In the genomic region with DNA sequence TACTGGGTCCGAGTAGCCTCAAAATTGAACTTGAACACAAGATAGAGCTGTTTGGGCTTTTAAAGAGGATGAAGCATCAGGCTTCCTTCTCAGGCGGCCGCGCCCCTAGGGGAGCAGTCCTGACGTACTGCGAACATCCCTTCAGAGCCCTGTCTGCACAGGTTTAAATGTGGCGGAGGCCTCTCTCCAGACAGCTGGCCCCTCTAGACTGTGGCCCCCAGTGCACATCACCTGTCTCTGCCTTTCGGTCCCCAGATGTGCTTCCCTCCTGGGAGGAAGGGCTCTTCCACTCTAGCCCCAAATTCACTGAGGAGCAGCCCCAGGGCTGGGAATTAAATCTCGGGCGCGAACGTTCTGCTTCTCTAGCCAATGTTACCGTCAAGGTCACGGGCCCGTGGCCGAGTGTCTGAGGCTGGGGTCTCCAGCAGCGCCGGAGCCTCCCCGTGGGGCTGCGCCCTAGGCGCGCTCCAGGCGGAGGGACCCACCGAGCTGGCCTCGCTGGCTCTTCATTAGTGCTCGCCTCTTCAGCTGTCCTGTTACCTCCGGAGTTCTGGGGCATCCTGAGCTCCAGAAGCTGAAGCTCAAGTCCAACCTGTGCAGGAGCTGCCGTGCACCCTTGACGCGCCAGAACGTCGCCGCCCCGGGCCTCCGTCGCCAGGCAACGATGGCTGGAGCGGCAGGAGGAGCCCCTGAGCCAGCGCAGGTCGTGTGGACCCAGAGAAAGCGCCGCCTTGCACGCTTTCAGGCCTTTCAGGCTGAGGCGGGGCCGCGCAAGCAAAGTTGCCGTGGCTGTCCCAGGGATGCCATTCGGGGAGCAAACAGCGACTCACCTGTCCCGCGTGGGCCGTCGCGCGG, we compare ENCODE assay signal across 9 mouse cellular contexts. TPM values are rescaled to one million over a fixed set of nuclear protein-coding genes. Genes with fewer than 3 reads are reported as not detected.
DNase-seq lines count a peak whose midpoint lies in the region; ATAC-seq and TF ChIP-seq lines count a peak whose summit lies in the region.
"Had no signal": no experiment of that assay in that cellular context is flagged by ENCODE, and none has a peak within 500 bp of the region (broad histone marks: within the 10 kb centered on the region; RNA-seq: fewer than 3 reads in every experiment).

No protein-coding gene starts in this region.

- no peak overlapping the region for H3ac ChIP-seq in myocyte (ENCODE audit: control insufficient read depth, insufficient read length)

- no peaks in the 10 kb centered on the region for H3K79me2 ChIP-seq in myocyte (ENCODE audit: control insufficient read depth, insufficient read depth)

- no peak for DNase-seq in heart, adult 9 months (ENCODE audit: low spot score in 2 of 2)
- DNase-seq in cerebellum, adult 11-12 months = peak; percentile 75
- DNase-seq in kidney, postnatal 14 days = peak; percentile 43
- DNase-seq in thymus, postnatal 4 days = no peak
- no peak for DNase-seq in urinary bladder, adult 2 months (ENCODE audit: low spot score)

- peaks cover 72% of the 10 kb centered on the region for H3K27me3 ChIP-seq in heart, embryonic 12.5 days (replicated peaks)
- no peaks in the 10 kb centered on the region for H3K27me3 ChIP-seq in forebrain, embryonic 16.5 days (replicated peaks; ENCODE audit: control insufficient read depth, insufficient read depth, low read length)
- H3K27me3 ChIP-seq in myocyte (ENCODE audit: control insufficient read depth, insufficient read depth, insufficient read length) = peaks cover 25% of the 10 kb centered on the region

- H3K27ac ChIP-seq in heart, embryonic 12.5 days (ENCODE audit: poor library complexity, severe bottlenecking) = no peak overlapping the region; the same call in 1 of the 2 replicates
- peak overlapping the region; percentile 85 for H3K27ac ChIP-seq in forebrain, embryonic 16.5 days (ENCODE audit: low read length)
- H3K27ac ChIP-seq: macrophage had no signal

- peak overlapping the region; percentile 52 for H3K4me3 ChIP-seq in heart, embryonic 12.5 days
- peak overlapping the region; percentile 70 for H3K4me3 ChIP-seq in forebrain, embryonic 16.5 days (replicated peaks; ENCODE audit: low read length)
- H3K4me3 ChIP-seq in myocyte = no peak overlapping the region

- H3K4me1 ChIP-seq in heart, embryonic 12.5 days (replicated peaks) = peaks cover 5% of the 10 kb centered on the region
- peaks cover 19% of the 10 kb centered on the region for H3K4me1 ChIP-seq in forebrain, embryonic 16.5 days (replicated peaks; ENCODE audit: control insufficient read depth, insufficient read depth, low read length)

- H3K9ac ChIP-seq in heart, embryonic 12.5 days = peak overlapping the region; percentile 67
- H3K9ac ChIP-seq in forebrain, embryonic 16.5 days (replicated peaks; ENCODE audit: low read depth, low read length) = peak overlapping the region; percentile 76

- no peak for TF ChIP-seq POLR2A in myocyte (IDR thresholded peaks at IDR 0.05; ENCODE audit: insufficient read length, low read depth)

- peak overlapping the region; percentile 88 for H3K4me2 ChIP-seq in heart, embryonic 12.5 days
- H3K4me2 ChIP-seq in forebrain, embryonic 16.5 days (ENCODE audit: low read length) = peak overlapping the region; percentile 86
- H3K4me2 ChIP-seq in myocyte (ENCODE audit: low read depth) = peak overlapping the region; percentile 77

- H3K9me3 ChIP-seq in heart, embryonic 12.5 days (replicated peaks) = no peaks in the 10 kb centered on the region
- H3K9me3 ChIP-seq in forebrain, embryonic 16.5 days (ENCODE audit: control insufficient read depth, low read length) = no peaks in the 10 kb centered on the region

- 5% methylated on average over 55 of the region's 55 CpGs for WGBS in heart, embryonic 12.5 days
- 4% methylated on average over 55 of the region's 55 CpGs for WGBS in forebrain, embryonic 16.5 days

- ATAC-seq in heart, embryonic 12.5 days (ENCODE audit: insufficient number of reproducible peaks, low FRiP score) = peak; percentile 64
- peak; percentile 83 for ATAC-seq in forebrain, embryonic 16.5 days

- no peaks in the 10 kb centered on the region for H3K36me3 ChIP-seq in heart, embryonic 12.5 days
- no peaks in the 10 kb centered on the region for H3K36me3 ChIP-seq in forebrain, embryonic 16.5 days (ENCODE audit: control insufficient read depth, insufficient read depth)
- no peaks in the 10 kb centered on the region for H3K36me3 ChIP-seq in myocyte (ENCODE audit: control insufficient read depth, insufficient read depth)

TF ChIP-seq in myocyte, 11 proteins besides CTCF, POLR2A, EP300 and RAD21:
- TF ChIP-seq CEBPB (IDR thresholded peaks at IDR 0.05; ENCODE audit: insufficient read depth, poor library complexity, severe bottlenecking) (no peak), E2F4 (IDR thresholded peaks at IDR 0.05; ENCODE audit: insufficient read depth) (no peak), USF1 (IDR thresholded peaks at IDR 0.05; ENCODE audit: low read depth) (no peak), POLR2AphosphoS2 (IDR thresholded peaks at IDR 0.05; ENCODE audit: insufficient read length, low read depth) (no peak)

RNA-seq across cellular contexts. Expression of gene Slc6a17, which starts 0.8 kb away (rescaled TPM):
- 3.9 and 4.6 TPM in 2 replicates for polyA plus RNA-seq in heart, embryonic 12.5 days (2016; fragmentation: Nextera tagmentation; extraction: Ambion mirVana)
- 16.0 and 21.6 TPM in 2 replicates for polyA plus RNA-seq in forebrain, embryonic 16.5 days (2015; fragmentation: Nextera tagmentation; extraction: Ambion mirVana)
- 1.9 TPM for polyA plus RNA-seq in myocyte (2012; fragmentation: generic; extraction: Trizol)
- 15.9 and 21.1 TPM in 2 replicates for polyA plus RNA-seq in urinary bladder, adult 2 months (2012; rRNA removed)

RNA-seq across cellular contexts. Expression of gene Ubl4b, which starts 37.9 kb away (rescaled TPM):
- not detected in 2 replicates for polyA plus RNA-seq in heart, embryonic 12.5 days (2016; fragmentation: Nextera tagmentation; extraction: Ambion mirVana)
- not detected in 2 replicates for polyA plus RNA-seq in forebrain, embryonic 16.5 days (2015; fragmentation: Nextera tagmentation; extraction: Ambion mirVana)
- not detected for polyA plus RNA-seq in myocyte (2012; fragmentation: generic; extraction: Trizol)
- not detected in 2 replicates for polyA plus RNA-seq in urinary bladder, adult 2 months (2012; rRNA removed)
- polyA plus RNA-seq: macrophage had no signal

RNA-seq across cellular contexts. Expression of gene Kcnc4, which starts 57.7 kb away (rescaled TPM):
- 0.12 and 0.15 TPM in 2 replicates for polyA plus RNA-seq in heart, embryonic 12.5 days (2016; fragmentation: Nextera tagmentation; extraction: Ambion mirVana)
- polyA plus RNA-seq in forebrain, embryonic 16.5 days (2015; fragmentation: Nextera tagmentation; extraction: Ambion mirVana) = 1.7 and 2.3 TPM in 2 replicates
- polyA plus RNA-seq in myocyte (2012; fragmentation: generic; extraction: Trizol) = not detected
- polyA plus RNA-seq in urinary bladder, adult 2 months (2012; rRNA removed) = 9.1 and 10.5 TPM in 2 replicates
- polyA plus RNA-seq: macrophage had no signal

Comparison
In these comparisons a context has a peak if more than half of its experiments do, and no peak if none do; other contexts are left out.
1. DNase-seq: peak in cerebellum, adult 11-12 months (single experiment) and kidney, postnatal 14 days (single experiment); none in heart, adult 9 months (0 of 2), thymus, postnatal 4 days (single experiment) and urinary bladder, adult 2 months (single experiment).
2. Peak in every context shown above with its lines, with median percentiles within 50 percentile points of each other: H3K4me2 ChIP-seq.